Mouse (Mus musculus) MEL (cell line): ENCODE results near the gene Prr15. TPM values are rescaled to one million over a fixed set of nuclear protein-coding genes. Genes with fewer than 3 reads are reported as not detected.

ENCODE experiments used
- DNase-seq: peaks from one replicate; pipeline ENCODE4 v3.0.0; 2011; ENCODE audit warnings: low read depth, low spot score
- H3K27ac ChIP-seq: 2 replicates; pipeline ENCODE4 v1.5.1; 2012; ENCODE audit warnings: low read depth, mild to moderate bottlenecking, control low read depth, low read length, moderate library complexity; ENCODE audit not compliant: control insufficient read depth
- H3K27me3 ChIP-seq, 2 experiments: fragments of 150-350 bp in 1 of 2; sonication (generic) in 1 of 2; 2 replicates each; pipeline ENCODE4 v1.6.1; 2012; ENCODE audit warnings: low read length in 2 of 2, mild to moderate bottlenecking in 2 of 2, improper control_type of control experiment in 1 of 2, moderate library complexity in 1 of 2; ENCODE audit not compliant: insufficient read depth in 2 of 2, control insufficient read depth in 1 of 2
- H3K36me3 ChIP-seq, 2 experiments: 2 replicates each; pipeline ENCODE4 v1.6.1; 2012 to 2014; ENCODE audit warnings: low read length in 2 of 2, improper control_type of control experiment in 1 of 2, inconsistent platforms in 1 of 2, mild to moderate bottlenecking in 1 of 2; ENCODE audit not compliant: insufficient read depth in 2 of 2, control insufficient read depth in 1 of 2
- H3K4me1 ChIP-seq, 2 experiments: fragments of 150-350 bp in 1 of 2; sonication (generic) in 1 of 2; 2 replicates each; pipeline ENCODE4 v1.6.1; 2012; ENCODE audit warnings: low read length in 2 of 2, improper control_type of control experiment in 1 of 2, mild to moderate bottlenecking in 1 of 2; ENCODE audit not compliant: insufficient read depth in 2 of 2, control insufficient read depth in 1 of 2
- H3K4me3 ChIP-seq, 2 experiments: fragments of 150-350 bp in 1 of 2; sonication (generic) in 1 of 2; 2 replicates each; pipeline ENCODE4 v1.5.1; 2012; ENCODE audit warnings: low read depth in 2 of 2, low read length in 2 of 2, mild to moderate bottlenecking in 2 of 2, moderate library complexity in 2 of 2, control low read depth in 1 of 2, improper control_type of control experiment in 1 of 2; ENCODE audit not compliant: control insufficient read depth in 1 of 2, insufficient read depth in 1 of 2
- H3K79me2 ChIP-seq: 2 replicates; pipeline ENCODE4 v1.6.1; 2012; ENCODE audit warnings: mild to moderate bottlenecking, low read length, moderate library complexity; ENCODE audit not compliant: control insufficient read depth, poor library complexity, insufficient read depth
- H3K9ac ChIP-seq: 2 replicates; pipeline ENCODE4 v1.6.1; 2012; ENCODE audit warnings: low read depth, mild to moderate bottlenecking, control low read depth, low read length, moderate library complexity; ENCODE audit not compliant: control insufficient read depth, poor library complexity, severe bottlenecking
- H3K9me3 ChIP-seq: fragments of 150-350 bp; sonication (generic); replicated peaks from 2 replicates; pipeline ENCODE4 v1.6.1; 2012; ENCODE audit warnings: mild to moderate bottlenecking, low read length, improper control_type of control experiment, moderate library complexity; ENCODE audit not compliant: insufficient read depth
- BHLHE40 ChIP-seq: IDR thresholded peaks from 2 replicates; pipeline ENCODE4 v1.6.1; 2012; ENCODE audit warnings: low read depth, mild to moderate bottlenecking, inconsistent platforms, low read length, improper control_type of control experiment, borderline replicate concordance
- EP300 ChIP-seq, 2 experiments: IDR thresholded peaks; 2 replicates each; pipeline ENCODE4 v1.6.1; 2011; ENCODE audit warnings: improper control_type of control experiment in 2 of 2, low read length in 2 of 2, low read depth in 1 of 2, mild to moderate bottlenecking in 1 of 2
- GABPA ChIP-seq: IDR thresholded peaks from 2 replicates; pipeline ENCODE4 v1.6.1; 2012; ENCODE audit warnings: low read depth, mild to moderate bottlenecking, inconsistent platforms, low read length, improper control_type of control experiment, moderate library complexity
- GATA1 ChIP-seq: IDR thresholded peaks from 2 replicates; pipeline ENCODE4 v1.6.1; 2011; ENCODE audit warnings: low read depth, low read length, improper control_type of control experiment
- HCFC1 ChIP-seq: IDR thresholded peaks from 2 replicates; pipeline ENCODE4 v1.6.1; 2012; ENCODE audit warnings: low read depth, mild to moderate bottlenecking, inconsistent platforms, low read length, improper control_type of control experiment, moderate library complexity
- JUND ChIP-seq: IDR thresholded peaks from 2 replicates; pipeline ENCODE4 v1.6.1; 2011; ENCODE audit warnings: low read depth, mild to moderate bottlenecking, improper control_type of control experiment, low read length
- KAT2A ChIP-seq: conservative IDR thresholded peaks from 2 replicates; pipeline ENCODE4 v1.6.1; 2012; ENCODE audit warnings: low read depth, low read length, improper control_type of control experiment, inconsistent platforms
- MAX ChIP-seq: IDR thresholded peaks from 2 replicates; pipeline ENCODE4 v1.6.1; 2011; ENCODE audit warnings: low read length, improper control_type of control experiment
- MYB ChIP-seq: IDR thresholded peaks from 2 replicates; pipeline ENCODE4 v1.6.1; 2011; ENCODE audit warnings: mild to moderate bottlenecking, low read depth, low read length, improper control_type of control experiment
- MYC ChIP-seq: IDR thresholded peaks from 2 replicates; pipeline ENCODE4 v1.6.1; 2011; ENCODE audit warnings: low read depth, mild to moderate bottlenecking, low read length, improper control_type of control experiment, moderate library complexity
- NRF1 ChIP-seq: IDR thresholded peaks from 2 replicates; pipeline ENCODE4 v1.6.1; 2014; ENCODE audit warnings: low read depth, mild to moderate bottlenecking, inconsistent platforms, low read length, improper control_type of control experiment, moderate library complexity; ENCODE audit not compliant: poor library complexity, insufficient read depth, severe bottlenecking
- POLR2A ChIP-seq, 2 experiments: IDR thresholded peaks; 2 replicates each; pipeline ENCODE4 v1.6.1; 2011 to 2012; ENCODE audit warnings: low read length in 2 of 2, mild to moderate bottlenecking in 2 of 2, control low read depth in 1 of 2, improper control_type of control experiment in 1 of 2, low read depth in 1 of 2, moderate library complexity in 1 of 2; ENCODE audit not compliant: control insufficient read depth in 1 of 2, insufficient read depth in 1 of 2, poor library complexity in 1 of 2
- TAL1 ChIP-seq: IDR thresholded peaks from 2 replicates; pipeline ENCODE4 v1.6.1; 2012; ENCODE audit warnings: mild to moderate bottlenecking, inconsistent platforms, low read length, moderate library complexity, mixed read lengths
- TBP ChIP-seq: IDR thresholded peaks from 2 replicates; pipeline ENCODE4 v1.8.0; 2011; ENCODE audit warnings: low read depth, low read length, improper control_type of control experiment
- TCF12 ChIP-seq: IDR thresholded peaks from 2 replicates; pipeline ENCODE4 v1.6.1; 2014; ENCODE audit warnings: low read depth, mild to moderate bottlenecking, inconsistent platforms, low read length, improper control_type of control experiment, moderate library complexity
- UBTF ChIP-seq: IDR thresholded peaks from 2 replicates; pipeline ENCODE4 v1.6.1; 2012; ENCODE audit warnings: low read depth, mild to moderate bottlenecking, inconsistent platforms, low read length, improper control_type of control experiment, moderate library complexity, borderline replicate concordance; ENCODE audit not compliant: insufficient read depth
- USF2 ChIP-seq, 2 experiments: IDR thresholded peaks; 2 replicates each; pipeline ENCODE4 v1.6.1; 2011 to 2012; ENCODE audit warnings: improper control_type of control experiment in 2 of 2, low read length in 2 of 2, borderline replicate concordance in 1 of 2, inconsistent platforms in 1 of 2, low read depth in 1 of 2, mild to moderate bottlenecking in 1 of 2; ENCODE audit not compliant: insufficient read depth in 1 of 2
- ZC3H11A ChIP-seq: IDR thresholded peaks from 2 replicates; pipeline ENCODE4 v1.6.1; 2012; ENCODE audit warnings: low read depth, mild to moderate bottlenecking, inconsistent platforms, low read length, improper control_type of control experiment
- ZKSCAN1 ChIP-seq: IDR thresholded peaks from 2 replicates; pipeline ENCODE4 v1.6.1; 2012; ENCODE audit warnings: low read depth, mild to moderate bottlenecking, inconsistent platforms, low read length, improper control_type of control experiment, moderate library complexity
- ZMIZ1 ChIP-seq: IDR thresholded peaks from 2 replicates; pipeline ENCODE4 v1.6.1; 2012; ENCODE audit warnings: low read depth, mild to moderate bottlenecking, inconsistent platforms, low read length, improper control_type of control experiment, moderate library complexity
- ZNF384 ChIP-seq: IDR thresholded peaks from 2 replicates; pipeline ENCODE4 v1.6.1; 2012; ENCODE audit warnings: low read depth, mild to moderate bottlenecking, inconsistent platforms, low read length, improper control_type of control experiment
- polyA plus RNA-seq, 2 experiments: library from polyadenylated mRNA; stranded (reverse) in 1 of 2; unstranded in 1 of 2; fragments of >175 nt in 1 of 2; fragments of >200 nt in 1 of 2; gene quantifications; 2 replicates each; pipeline versions ENCODE4 v1.2.1 to v1.2.4; 2012; ENCODE audit warnings: low replicate concordance in 2 of 2, low read depth in 1 of 2; ENCODE audit not compliant: insufficient read length in 2 of 2, insufficient read depth in 1 of 2, missing spikeins in 1 of 2
- total RNA-seq: library from RNA; depleted of rRNA; stranded (reverse); fragments of 300-350 nt; gene quantifications from 2 replicates; pipeline ENCODE4 v1.2.3, GENCODE M21; 2012

Gene Prr15
- total and polyA plus RNA-seq, 3 experiments: not detected

DNA sequence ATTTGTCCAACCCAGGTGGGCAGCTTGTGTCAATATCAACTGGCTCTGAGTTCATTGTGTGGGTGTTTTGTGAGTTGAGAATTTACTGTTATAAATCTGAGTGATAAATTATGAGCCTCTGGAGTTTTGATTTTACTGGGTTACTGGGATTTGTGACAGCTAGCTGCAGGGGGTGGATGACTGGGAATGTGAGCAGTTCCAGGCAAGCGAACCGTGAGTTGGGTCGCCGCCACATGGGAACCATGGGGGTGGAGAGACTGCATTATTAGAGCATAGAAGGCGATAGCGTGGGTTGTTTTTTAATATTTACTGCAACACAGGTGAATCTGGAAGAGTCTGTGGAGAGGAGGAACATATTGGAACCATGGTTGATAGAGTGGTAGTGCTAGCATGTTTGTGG is 11.7 kb downstream of the Prr15 start:
- Histone ChIP-seq H3K79me2 (no peaks in the 10 kb centered on the region), H3K27ac (no peak overlapping the region), H3K9me3 (no peaks in the 10 kb centered on the region), H3K36me3 (no peaks in the 10 kb centered on the region), H3K4me1 (no peaks in the 10 kb centered on the region), H3K9ac (no peak overlapping the region), H3K4me3 (no peak overlapping the region), H3K27me3 (no peaks in the 10 kb centered on the region)
- no peak for DNase-seq
- TF ChIP-seq HCFC1 (no peak), GATA1 (no peak), ZNF384 (no peak), TAL1 (no peak), GABPA (no peak), ZKSCAN1 (no peak), KAT2A (no peak), JUND (no peak), USF2 (IDR thresholded peaks at IDR 0.05; ENCODE audit: borderline replicate concordance in 1 of 2, insufficient read depth in 1 of 2, low read depth in 1 of 2, low read length in 2 of 2) (no peak), POLR2A (IDR thresholded peaks at IDR 0.05; ENCODE audit: control insufficient read depth in 1 of 2, insufficient read depth in 1 of 2, low read depth in 1 of 2, low read length in 2 of 2, poor library complexity in 1 of 2) (no peak), TBP (no peak), EP300 (IDR thresholded peaks at IDR 0.05; ENCODE audit: low read depth in 1 of 2, low read length in 2 of 2) (no peak), BHLHE40 (no peak), NRF1 (no peak), ZC3H11A (no peak), MYC (no peak), ZMIZ1 (no peak), MAX (no peak), TCF12 (no peak), UBTF (no peak)

DNA sequence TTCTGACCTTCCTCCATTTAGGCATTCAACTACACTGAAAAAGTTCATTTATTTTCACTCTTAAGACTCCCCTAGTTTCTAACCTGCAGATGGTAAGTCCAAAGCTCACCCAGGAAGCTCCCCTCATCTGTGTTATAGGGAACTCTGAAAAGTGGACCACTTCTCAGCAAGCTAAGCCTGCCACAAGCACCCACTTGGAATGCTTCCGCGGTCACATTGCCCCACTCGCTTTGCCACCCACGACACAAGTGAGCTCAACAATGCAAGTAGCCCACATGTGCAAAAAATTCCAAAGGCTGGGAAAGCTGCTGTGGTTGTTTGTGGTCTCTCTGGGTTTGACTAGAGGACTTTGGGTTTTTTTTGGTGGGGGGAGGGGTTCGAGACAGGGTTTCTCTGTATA is 15.5 kb downstream of the Prr15 start:
- Histone ChIP-seq H3K79me2 (no peaks in the 10 kb centered on the region), H3K9me3 (no peaks in the 10 kb centered on the region), H3K36me3 (no peaks in the 10 kb centered on the region), H3K9ac (no peak overlapping the region), H3K27ac (no peak overlapping the region), H3K27me3 (no peaks in the 10 kb centered on the region), H3K4me1 (no peaks in the 10 kb centered on the region), H3K4me3 (no peak overlapping the region)
- TF ChIP-seq MYB (no peak), EP300 (IDR thresholded peaks at IDR 0.05; ENCODE audit: low read depth in 1 of 2, low read length in 2 of 2) (no peak)
- no peak for DNase-seq
